Mouse (Mus musculus): ENCODE data around the gene 1700030J22Rik. TPM values are rescaled to one million over a fixed set of nuclear protein-coding genes. Genes with fewer than 3 reads are reported as not detected.
A peak's percentile ranks its signal among the peaks of the same experiment; 100 is the strongest.

The 1700030J22Rik gene
- polyA plus RNA-seq, 1 experiment from 2014 or later, result 0.77 TPM

DNA sequence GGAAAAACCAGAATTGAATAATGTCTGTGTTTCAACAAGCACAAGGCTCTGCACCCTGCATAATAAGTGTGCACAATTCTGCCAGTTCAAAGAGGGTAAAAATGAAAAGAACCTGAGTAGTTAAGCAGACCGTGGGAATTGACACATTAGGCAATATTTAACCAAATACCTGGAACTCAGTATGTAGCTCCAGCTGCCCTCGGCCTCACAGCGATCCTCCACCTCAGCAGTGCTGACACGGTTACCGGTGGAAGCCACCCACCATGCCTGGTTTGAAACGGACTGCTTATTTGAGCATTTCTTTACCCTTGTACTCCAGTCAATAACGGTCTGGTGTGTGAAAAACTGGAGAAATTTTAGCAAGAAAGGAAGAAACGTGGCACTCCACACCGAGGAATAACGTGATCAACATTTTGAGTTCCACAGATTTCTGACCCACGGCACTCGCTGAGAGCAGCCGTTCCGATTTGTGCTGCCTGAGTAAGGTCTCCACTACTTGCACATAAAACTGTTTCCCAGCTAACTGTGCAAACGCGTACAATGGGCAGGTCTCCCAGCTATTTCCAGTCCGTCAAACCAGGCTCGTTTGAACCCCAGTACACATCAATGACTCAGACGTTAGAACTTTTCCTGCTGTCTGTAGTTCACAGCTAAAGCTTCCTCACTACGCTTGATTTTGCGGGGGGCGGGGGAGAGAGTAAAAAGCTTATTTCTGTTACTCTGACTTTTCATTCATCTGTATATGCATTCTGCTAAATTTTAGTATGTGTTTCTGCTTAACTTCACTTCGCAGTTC is 13.6 kb upstream of the 1700030J22Rik start:
- no peak for ATAC-seq (replicated peaks; ENCODE audit: insufficient number of reproducible peaks, insufficient read depth, low FRiP score, low read depth)
- Histone ChIP-seq H3K27ac (peak overlapping the region; percentile 79), H3K9ac (peak overlapping the region; percentile 71), H3K4me3 (peak overlapping the region; percentile 64), H3K4me2 (peak overlapping the region; percentile 96), H3K27me3 (no peaks in the 10 kb centered on the region), H3K36me3 (no peaks in the 10 kb centered on the region), H3K9me3 (replicated peaks) (no peaks in the 10 kb centered on the region), H3K4me1 (replicated peaks) (peaks cover 16% of the 10 kb centered on the region)
- 9% methylated on average over 23 of the region's 23 CpGs for WGBS

DNA sequence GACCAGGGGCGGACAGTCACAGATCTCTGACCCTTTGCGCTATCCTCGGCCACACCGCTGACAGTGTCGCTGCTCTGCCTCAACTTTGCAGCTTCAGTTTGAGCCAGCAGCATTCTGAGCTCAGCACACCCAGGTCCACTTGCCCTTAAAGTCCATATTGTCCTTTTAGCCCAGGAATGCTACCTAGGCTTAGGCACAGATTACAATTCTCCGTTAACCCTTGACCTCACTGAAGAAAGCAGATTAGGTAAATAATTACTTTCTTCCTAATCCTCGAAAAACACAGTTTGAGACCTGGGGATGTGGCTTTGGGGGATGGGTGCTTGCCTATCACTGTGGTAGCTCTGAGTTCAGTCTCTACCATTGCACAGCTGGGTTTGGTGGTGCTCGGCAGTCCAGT is 12.5 kb upstream of the 1700030J22Rik start:
- Histone ChIP-seq H3K4me3 (no peak overlapping the region), H3K27me3 (no peaks in the 10 kb centered on the region), H3K4me1 (replicated peaks) (peaks cover 16% of the 10 kb centered on the region), H3K27ac (no peak overlapping the region), H3K9me3 (replicated peaks) (no peaks in the 10 kb centered on the region), H3K36me3 (peaks cover 8% of the 10 kb centered on the region; the same call in 1 of the 2 replicates), H3K4me2 (no peak overlapping the region), H3K9ac (no peak overlapping the region)
- no peak for ATAC-seq (replicated peaks; ENCODE audit: insufficient number of reproducible peaks, insufficient read depth, low FRiP score, low read depth)
- 87% methylated on average over 8 of the region's 8 CpGs for WGBS

DNA sequence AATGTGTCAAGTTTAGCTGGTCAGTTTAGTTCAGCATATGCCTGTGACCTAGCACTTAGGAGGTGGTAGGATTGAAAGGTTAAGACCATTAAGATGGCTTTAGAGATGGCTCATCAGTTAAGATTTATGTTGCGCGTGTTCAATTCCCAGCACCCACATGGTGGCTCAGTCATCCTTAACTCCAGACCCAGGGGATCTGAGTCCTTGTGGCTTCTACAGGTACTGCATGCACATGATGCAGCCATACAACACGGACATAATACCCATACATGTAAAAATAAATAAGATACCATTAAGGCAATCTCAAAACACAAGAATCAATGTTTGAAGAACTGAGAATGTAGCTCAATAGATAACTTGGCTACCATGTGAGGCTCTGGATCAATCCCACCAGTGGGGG is 11.1 kb upstream of the 1700030J22Rik start:
- Histone ChIP-seq H3K4me1 (replicated peaks) (peaks cover 16% of the 10 kb centered on the region), H3K27ac (no peak overlapping the region), H3K27me3 (no peaks in the 10 kb centered on the region), H3K9me3 (replicated peaks) (no peaks in the 10 kb centered on the region), H3K9ac (no peak overlapping the region), H3K36me3 (peaks cover 14% of the 10 kb centered on the region; the same call in 1 of the 2 replicates), H3K4me2 (no peak overlapping the region), H3K4me3 (no peak overlapping the region)
- 97% methylated on average over 3 of the region's 3 CpGs for WGBS
- ATAC-seq (replicated peaks; ENCODE audit: insufficient number of reproducible peaks, insufficient read depth, low FRiP score, low read depth), result no peak

DNA sequence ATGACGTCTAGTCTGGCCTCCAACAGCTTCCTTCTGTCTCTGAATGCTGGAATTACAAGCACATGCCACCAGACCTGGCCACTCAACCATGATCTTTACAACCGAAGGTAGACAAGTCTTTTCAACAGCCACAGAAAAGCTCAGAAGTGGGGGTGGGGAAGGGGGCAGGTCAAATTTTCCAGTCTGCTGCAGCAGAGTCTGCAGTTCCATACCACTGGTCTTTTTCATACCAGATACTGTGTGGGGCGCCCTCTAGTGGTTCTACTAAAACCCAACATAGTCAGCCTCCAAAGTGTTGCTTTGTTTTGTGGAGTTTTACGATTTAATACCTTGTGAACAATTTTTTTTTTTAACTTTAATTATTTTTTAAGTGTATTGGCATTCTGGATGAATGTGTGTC is 1.4 kb upstream of the 1700030J22Rik start:
- Histone ChIP-seq H3K27ac (no peak overlapping the region), H3K4me3 (no peak overlapping the region), H3K4me2 (0 out of 2 replicates have a peak overlapping the region, but pooled peaks have one; percentile 5), H3K9ac (no peak overlapping the region), H3K27me3 (no peaks in the 10 kb centered on the region), H3K36me3 (peaks cover 21% of the 10 kb centered on the region), H3K9me3 (replicated peaks) (no peaks in the 10 kb centered on the region), H3K4me1 (replicated peaks) (peaks cover 13% of the 10 kb centered on the region)
- 18% methylated on average over 4 of the region's 4 CpGs for WGBS
- no peak for ATAC-seq (replicated peaks; ENCODE audit: insufficient number of reproducible peaks, insufficient read depth, low FRiP score, low read depth)

DNA sequence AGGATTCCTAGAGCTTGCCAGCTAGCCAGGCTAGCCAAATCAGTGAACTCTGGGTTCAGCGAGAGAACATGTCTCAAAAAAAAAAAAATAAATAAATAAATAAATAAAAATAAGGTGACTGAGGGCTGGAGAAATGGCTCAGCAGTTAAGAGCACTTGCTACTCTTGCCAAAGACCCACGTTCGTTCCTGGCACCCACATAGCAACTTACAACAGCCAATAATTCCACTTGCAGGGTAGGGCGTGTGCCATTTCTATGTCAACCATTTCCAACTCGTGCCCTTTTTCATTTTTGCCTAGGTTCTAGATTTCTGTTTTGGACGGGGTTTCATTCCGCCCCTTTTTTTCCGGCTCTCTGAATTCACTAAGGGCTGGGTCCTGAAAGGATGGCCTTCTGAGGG is 707 bp downstream of the 1700030J22Rik start:
- H3K4me1 ChIP-seq (replicated peaks), result peaks cover 13% of the 10 kb centered on the region
- peak overlapping the region; percentile 53 for H3K9ac ChIP-seq
- no peak for ATAC-seq (replicated peaks; ENCODE audit: insufficient number of reproducible peaks, insufficient read depth, low FRiP score, low read depth)
- H3K4me2 ChIP-seq, result peak overlapping the region; percentile 94
- WGBS, result 34% methylated on average over 8 of the region's 8 CpGs
- peaks cover 11% of the 10 kb centered on the region for H3K36me3 ChIP-seq
- H3K27me3 ChIP-seq, result no peaks in the 10 kb centered on the region
- H3K9me3 ChIP-seq (replicated peaks), result no peaks in the 10 kb centered on the region
- H3K27ac ChIP-seq, result no peak overlapping the region
- H3K4me3 ChIP-seq, result peak overlapping the region; percentile 82

DNA sequence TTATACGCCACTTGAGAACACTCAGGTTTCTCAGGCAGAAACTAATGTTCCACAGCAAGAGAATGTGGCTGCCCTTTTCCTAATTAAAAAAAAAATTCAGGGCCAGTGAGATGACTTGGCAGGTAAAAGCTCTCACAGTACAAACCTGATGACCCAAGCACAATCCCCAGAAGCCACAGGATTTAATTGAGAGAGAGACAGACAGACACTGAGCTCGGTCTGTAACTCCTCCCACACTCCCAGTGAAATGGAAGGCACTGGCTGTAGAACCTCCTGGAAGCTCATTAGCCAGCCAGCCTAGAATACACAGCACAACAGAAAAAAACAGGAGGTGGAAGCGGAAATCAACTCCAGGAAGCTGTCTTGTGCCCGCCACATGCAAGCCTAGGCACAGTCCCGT is 3.2 kb downstream of the 1700030J22Rik start:
- Histone ChIP-seq H3K4me2 (no peak overlapping the region), H3K9ac (no peak overlapping the region), H3K27ac (no peak overlapping the region), H3K4me3 (no peak overlapping the region), H3K9me3 (replicated peaks) (no peaks in the 10 kb centered on the region), H3K27me3 (no peaks in the 10 kb centered on the region), H3K4me1 (replicated peaks) (peaks cover 13% of the 10 kb centered on the region), H3K36me3 (no peaks in the 10 kb centered on the region)
- WGBS, result 62% methylated on average over 5 of the region's 5 CpGs
- ATAC-seq (replicated peaks; ENCODE audit: insufficient number of reproducible peaks, insufficient read depth, low FRiP score, low read depth), result no peak

GRCm38 (mm10) chr8:116975066-116975465 is 3.7 kb downstream of the 1700030J22Rik start:
- WGBS, result 39% methylated on average over 5 of the region's 5 CpGs
- no peak overlapping the region for H3K9ac ChIP-seq
- H3K4me3 ChIP-seq, result no peak overlapping the region
- peaks cover 12% of the 10 kb centered on the region for H3K4me1 ChIP-seq (replicated peaks)
- no peaks in the 10 kb centered on the region for H3K9me3 ChIP-seq (replicated peaks)
- no peak overlapping the region for H3K4me2 ChIP-seq
- no peak overlapping the region for H3K27ac ChIP-seq
- ATAC-seq (replicated peaks; ENCODE audit: insufficient number of reproducible peaks, insufficient read depth, low FRiP score, low read depth), result no peak
- H3K27me3 ChIP-seq, result no peaks in the 10 kb centered on the region
- no peaks in the 10 kb centered on the region for H3K36me3 ChIP-seq

DNA sequence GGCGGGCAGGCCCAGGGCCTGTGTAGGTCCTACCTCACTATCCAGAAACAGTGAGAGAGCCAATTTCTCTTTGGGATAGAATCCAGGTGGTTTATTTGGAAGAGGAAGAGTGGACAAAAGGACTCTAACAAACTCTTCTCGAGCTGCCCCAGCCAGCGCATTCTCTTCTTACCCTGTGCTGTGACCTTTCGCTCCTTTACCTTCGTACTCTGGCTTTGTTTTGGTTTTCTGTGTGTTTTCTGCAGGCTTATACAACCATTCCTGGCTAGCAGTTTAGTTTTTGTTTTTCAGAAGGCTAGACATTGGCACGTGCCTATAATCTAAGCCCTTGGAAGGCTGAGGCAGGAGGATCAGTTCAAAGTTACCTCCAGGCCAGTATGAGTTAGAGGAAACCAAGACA is 9.2 kb downstream of the 1700030J22Rik start:
- no peak overlapping the region for H3K4me2 ChIP-seq
- no peak overlapping the region for H3K4me3 ChIP-seq
- no peaks in the 10 kb centered on the region for H3K9me3 ChIP-seq (replicated peaks)
- ATAC-seq (replicated peaks; ENCODE audit: insufficient number of reproducible peaks, insufficient read depth, low FRiP score, low read depth), result no peak
- no peaks in the 10 kb centered on the region for H3K27me3 ChIP-seq
- H3K4me1 ChIP-seq (replicated peaks), result no peaks in the 10 kb centered on the region
- H3K36me3 ChIP-seq, result no peaks in the 10 kb centered on the region
- no peak overlapping the region for H3K27ac ChIP-seq
- WGBS, result 82% methylated on average over 6 of the region's 6 CpGs
- no peak overlapping the region for H3K9ac ChIP-seq

- WGBS, result 89% methylated on average over 9 of the region's 9 CpGs
- Histone ChIP-seq H3K36me3 (peaks cover 39% of the 10 kb centered on the region), H3K4me2 (no peak overlapping the region), H3K4me3 (no peak overlapping the region), H3K9me3 (replicated peaks) (no peaks in the 10 kb centered on the region), H3K27ac (no peak overlapping the region), H3K9ac (no peak overlapping the region), H3K4me1 (replicated peaks) (peaks cover 12% of the 10 kb centered on the region), H3K27me3 (no peaks in the 10 kb centered on the region)
- no peak for ATAC-seq (replicated peaks; ENCODE audit: insufficient number of reproducible peaks, insufficient read depth, low FRiP score, low read depth)
Measured at GRCm38 (mm10) chr8:116954415-116954814, 24.3 kb downstream of the 1700030J22Rik start.

DNA sequence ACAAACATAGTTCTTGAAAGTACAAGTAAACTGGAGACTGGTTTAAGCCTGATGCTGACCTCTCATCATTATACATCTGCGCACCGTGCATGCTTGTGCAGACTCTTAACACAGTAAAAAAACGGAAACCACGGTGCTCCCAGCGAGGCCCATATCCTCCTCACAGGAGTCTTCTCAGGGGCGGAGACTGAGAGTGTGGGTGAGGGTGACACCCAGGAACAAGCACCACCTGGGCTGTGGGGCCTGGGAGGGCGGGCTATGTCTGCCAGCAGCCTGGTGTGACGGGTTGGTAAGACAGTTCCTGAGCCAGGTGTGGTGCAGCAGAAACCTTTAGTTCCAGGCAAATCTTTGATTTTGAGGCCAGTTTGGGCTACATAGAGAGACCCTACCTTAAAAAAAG is 26.3 kb downstream of the 1700030J22Rik start:
- Histone ChIP-seq H3K27ac (no peak overlapping the region), H3K27me3 (no peaks in the 10 kb centered on the region), H3K9me3 (replicated peaks) (no peaks in the 10 kb centered on the region), H3K36me3 (peaks cover 28% of the 10 kb centered on the region), H3K4me2 (no peak overlapping the region), H3K4me3 (no peak overlapping the region), H3K9ac (no peak overlapping the region), H3K4me1 (replicated peaks) (peaks cover 24% of the 10 kb centered on the region)
- 85% methylated on average over 8 of the region's 8 CpGs for WGBS
- no peak for ATAC-seq (replicated peaks; ENCODE audit: insufficient number of reproducible peaks, insufficient read depth, low FRiP score, low read depth)

DNA sequence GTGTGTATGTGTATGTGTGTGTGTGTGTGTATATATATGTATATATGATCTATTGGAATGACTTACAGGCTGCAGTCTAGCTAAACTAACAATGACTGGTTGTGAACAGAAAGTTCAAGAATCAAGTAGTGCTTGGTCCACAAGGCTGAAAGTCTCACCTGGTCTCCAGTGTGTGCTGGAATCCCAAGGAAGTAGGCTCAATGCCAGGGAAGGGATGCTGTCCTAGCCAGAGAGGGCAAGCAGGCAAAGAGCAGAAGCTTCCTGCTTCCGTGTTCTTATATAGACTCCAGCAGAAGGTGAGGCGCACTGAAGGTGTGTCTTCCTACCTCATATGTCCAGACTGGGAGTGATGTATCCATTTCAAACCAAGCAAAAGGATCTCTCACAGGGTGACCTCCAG is 27.0 kb downstream of the 1700030J22Rik start:
- no peaks in the 10 kb centered on the region for H3K9me3 ChIP-seq (replicated peaks)
- peaks cover 30% of the 10 kb centered on the region for H3K4me1 ChIP-seq (replicated peaks)
- no peak overlapping the region for H3K4me2 ChIP-seq
- H3K36me3 ChIP-seq, result peaks cover 21% of the 10 kb centered on the region
- WGBS, result 88% methylated on average over 2 of the region's 2 CpGs
- peak overlapping the region; percentile 54; the same call in 1 of the 2 replicates for H3K27ac ChIP-seq
- no peak overlapping the region for H3K4me3 ChIP-seq
- no peak for ATAC-seq (replicated peaks; ENCODE audit: insufficient number of reproducible peaks, insufficient read depth, low FRiP score, low read depth)
- no peak overlapping the region for H3K9ac ChIP-seq
- no peaks in the 10 kb centered on the region for H3K27me3 ChIP-seq

GRCm38 (mm10) chr8:116951369-116951768 is 27.4 kb downstream of the 1700030J22Rik start:
- peak overlapping the region; percentile 54 for H3K27ac ChIP-seq
- H3K9me3 ChIP-seq (replicated peaks), result no peaks in the 10 kb centered on the region
- H3K27me3 ChIP-seq, result no peaks in the 10 kb centered on the region
- peaks cover 34% of the 10 kb centered on the region for H3K4me1 ChIP-seq (replicated peaks)
- no peak overlapping the region for H3K9ac ChIP-seq
- peak; percentile 65; the same call in 1 of the 2 replicates for ATAC-seq (replicated peaks; ENCODE audit: insufficient number of reproducible peaks, insufficient read depth, low FRiP score, low read depth)
- no peak overlapping the region for H3K4me2 ChIP-seq
- 37% methylated on average over 5 of the region's 5 CpGs for WGBS
- H3K4me3 ChIP-seq, result no peak overlapping the region
- H3K36me3 ChIP-seq, result peaks cover 17% of the 10 kb centered on the region
